Mouse (Mus musculus): ENCODE measurements around the gene Syt3. TPM values are rescaled to one million over a fixed set of nuclear protein-coding genes. Genes with fewer than 3 reads are reported as not detected.
A peak's percentile ranks its signal among the peaks of the same experiment; 100 is the strongest.

Syt3 gene
- polyA plus RNA-seq, 1 experiment: not detected

DNA sequence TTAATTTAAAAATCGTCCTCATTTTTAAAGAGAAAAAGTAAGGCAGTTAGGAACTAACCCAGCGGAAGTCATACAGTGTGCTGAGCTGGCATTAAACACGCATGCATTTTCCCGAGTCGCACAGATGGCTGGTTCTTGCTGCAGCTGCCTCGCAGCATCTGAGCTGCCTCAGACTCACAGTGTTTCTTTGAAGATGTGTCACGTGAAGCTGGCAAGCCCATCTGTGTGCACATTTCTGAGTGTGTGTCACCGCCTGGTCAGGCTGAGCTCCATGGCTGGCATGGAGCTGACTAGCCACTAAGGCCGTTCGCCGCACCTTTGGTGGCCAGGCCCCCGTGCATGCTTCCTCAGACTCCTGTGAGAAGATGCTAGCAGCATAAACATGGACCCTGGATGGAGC lies 1.4 kb upstream of the Syt3 start:
- peak; percentile 64 for TF ChIP-seq USF1 (IDR thresholded peaks at IDR 0.05; ENCODE audit: low read depth)
- TF ChIP-seq MYOD1 (IDR thresholded peaks at IDR 0.05; ENCODE audit: control insufficient read depth in 1 of 3, insufficient read length in 2 of 3, low read depth in 2 of 3): peak in 1 of 3 experiments; percentile 60
- no peak for TF ChIP-seq TCF12 (IDR thresholded peaks at IDR 0.05; ENCODE audit: insufficient read depth, poor library complexity, severe bottlenecking)
- TF ChIP-seq TCF3 (IDR thresholded peaks at IDR 0.05; ENCODE audit: insufficient read length, low read depth): peak; percentile 14
- no peak for TF ChIP-seq E2F4 (IDR thresholded peaks at IDR 0.05; ENCODE audit: insufficient read depth)
- TF ChIP-seq CEBPB (IDR thresholded peaks at IDR 0.05; ENCODE audit: insufficient read depth, poor library complexity, severe bottlenecking): no peak
- peak in 1 of 3 experiments; percentile 62 for TF ChIP-seq MYOG (IDR thresholded peaks at IDR 0.05; ENCODE audit: control insufficient read depth in 1 of 3, insufficient read depth in 1 of 3, insufficient read length in 2 of 3, low read depth in 2 of 3)
- TF ChIP-seq POLR2A (IDR thresholded peaks at IDR 0.05; ENCODE audit: insufficient read length, low read depth): no peak
- no peak for TF ChIP-seq MAX (IDR thresholded peaks at IDR 0.05; ENCODE audit: low read depth)
- no peak for TF ChIP-seq POLR2AphosphoS2 (IDR thresholded peaks at IDR 0.05; ENCODE audit: insufficient read length, low read depth)
- TF ChIP-seq REST (IDR thresholded peaks at IDR 0.05; ENCODE audit: insufficient read depth, insufficient read length): no peak
- TF ChIP-seq SRF (IDR thresholded peaks at IDR 0.05; ENCODE audit: control insufficient read depth, insufficient read length, low read depth): no peak
- H3K79me2 ChIP-seq (ENCODE audit: control insufficient read depth, insufficient read depth): no peaks in the 10 kb centered on the region
- no peaks in the 10 kb centered on the region for H3K36me3 ChIP-seq (ENCODE audit: control insufficient read depth, insufficient read depth)
- H3K27me3 ChIP-seq (ENCODE audit: control insufficient read depth, insufficient read depth, insufficient read length): peaks cover 62% of the 10 kb centered on the region
- no peak overlapping the region for H3ac ChIP-seq (ENCODE audit: control insufficient read depth, insufficient read length)
- no peak overlapping the region for H3K4me3 ChIP-seq
- no peak overlapping the region for H3K4me2 ChIP-seq (ENCODE audit: low read depth)

DNA sequence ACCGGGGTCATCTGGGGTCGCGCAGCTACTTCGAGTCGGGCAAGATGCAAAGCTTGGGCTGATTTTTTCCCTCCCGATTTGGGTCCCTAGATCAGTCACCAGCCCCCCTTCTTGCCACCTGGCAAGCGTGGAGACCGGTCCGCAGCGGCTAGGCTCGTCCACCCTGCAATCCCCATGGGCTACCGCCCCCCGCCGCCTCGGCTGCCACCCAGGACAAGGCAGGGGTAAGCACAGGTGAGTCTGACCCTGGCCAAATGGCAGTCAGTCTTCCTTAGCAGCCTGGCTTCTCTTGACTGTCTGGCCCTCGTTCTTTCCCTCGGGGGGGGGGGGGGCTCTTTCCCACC lies 786 bp downstream of the Syt3 start:
- no peak for TF ChIP-seq CEBPB (IDR thresholded peaks at IDR 0.05; ENCODE audit: insufficient read depth, poor library complexity, severe bottlenecking)
- no peak for TF ChIP-seq MYOD1 (IDR thresholded peaks at IDR 0.05; ENCODE audit: control insufficient read depth in 1 of 3, insufficient read length in 2 of 3, low read depth in 2 of 3)
- TF ChIP-seq MYOG (IDR thresholded peaks at IDR 0.05; ENCODE audit: control insufficient read depth in 1 of 3, insufficient read depth in 1 of 3, insufficient read length in 2 of 3, low read depth in 2 of 3): no peak
- TF ChIP-seq POLR2A (IDR thresholded peaks at IDR 0.05; ENCODE audit: insufficient read length, low read depth): no peak
- TF ChIP-seq POLR2AphosphoS2 (IDR thresholded peaks at IDR 0.05; ENCODE audit: insufficient read length, low read depth): no peak
- no peak for TF ChIP-seq TCF3 (IDR thresholded peaks at IDR 0.05; ENCODE audit: insufficient read length, low read depth)
- no peak for TF ChIP-seq MAX (IDR thresholded peaks at IDR 0.05; ENCODE audit: low read depth)
- TF ChIP-seq TCF12 (IDR thresholded peaks at IDR 0.05; ENCODE audit: insufficient read depth, poor library complexity, severe bottlenecking): no peak
- no peak for TF ChIP-seq REST (IDR thresholded peaks at IDR 0.05; ENCODE audit: insufficient read depth, insufficient read length)
- no peak for TF ChIP-seq E2F4 (IDR thresholded peaks at IDR 0.05; ENCODE audit: insufficient read depth)
- TF ChIP-seq SRF (IDR thresholded peaks at IDR 0.05; ENCODE audit: control insufficient read depth, insufficient read length, low read depth): no peak
- no peak for TF ChIP-seq USF1 (IDR thresholded peaks at IDR 0.05; ENCODE audit: low read depth)
- no peak overlapping the region for H3ac ChIP-seq (ENCODE audit: control insufficient read depth, insufficient read length)
- H3K36me3 ChIP-seq (ENCODE audit: control insufficient read depth, insufficient read depth): no peaks in the 10 kb centered on the region
- H3K4me2 ChIP-seq (ENCODE audit: low read depth): no peak overlapping the region
- H3K79me2 ChIP-seq (ENCODE audit: control insufficient read depth, insufficient read depth): no peaks in the 10 kb centered on the region
- no peak overlapping the region for H3K4me3 ChIP-seq
- H3K27me3 ChIP-seq (ENCODE audit: control insufficient read depth, insufficient read depth, insufficient read length): peaks cover 72% of the 10 kb centered on the region

DNA sequence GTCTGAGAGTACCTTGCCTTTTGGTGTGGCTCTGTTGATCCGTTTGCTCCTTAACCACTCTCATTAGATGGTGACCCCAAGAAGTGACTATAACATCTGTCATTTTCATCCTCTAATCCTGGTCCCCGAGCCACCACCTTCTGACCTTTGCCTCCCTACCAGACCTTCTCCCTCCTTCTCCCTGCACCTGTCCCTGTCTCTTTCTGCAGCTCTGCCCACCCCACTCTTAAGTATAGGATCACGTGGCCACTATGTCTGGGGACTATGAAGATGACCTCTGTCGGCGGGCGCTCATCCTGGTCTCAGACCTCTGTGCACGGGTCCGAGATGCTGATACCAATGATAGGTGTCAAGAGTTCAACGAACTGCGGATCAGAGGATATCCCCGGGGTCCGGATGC lies 1.8 kb downstream of the Syt3 start, which contains the start of gene 1700008O03Rik:
Gene 1700008O03Rik, minus strand, starts transcription at position 101 of the 400 bp plus-strand sequence.
- H3K79me2 ChIP-seq (ENCODE audit: control insufficient read depth, insufficient read depth): no peaks in the 10 kb centered on the region
- no peak within 1 kb of the TSS for H3K4me3 ChIP-seq
- no peak for TF ChIP-seq E2F4 (IDR thresholded peaks at IDR 0.05; ENCODE audit: insufficient read depth)
- TF ChIP-seq USF1 (IDR thresholded peaks at IDR 0.05; ENCODE audit: low read depth): no peak
- TF ChIP-seq POLR2A (IDR thresholded peaks at IDR 0.05; ENCODE audit: insufficient read length, low read depth): no peak
- TF ChIP-seq TCF12 (IDR thresholded peaks at IDR 0.05; ENCODE audit: insufficient read depth, poor library complexity, severe bottlenecking): no peak
- no peak for TF ChIP-seq REST (IDR thresholded peaks at IDR 0.05; ENCODE audit: insufficient read depth, insufficient read length)
- peaks cover 78% of the 10 kb centered on the region for H3K27me3 ChIP-seq (ENCODE audit: control insufficient read depth, insufficient read depth, insufficient read length)
- H3K4me2 ChIP-seq (ENCODE audit: low read depth): no peak within 1 kb of the TSS
- H3K36me3 ChIP-seq (ENCODE audit: control insufficient read depth, insufficient read depth): no peaks in the 10 kb centered on the region
- H3ac ChIP-seq (ENCODE audit: control insufficient read depth, insufficient read length): no peak within 1 kb of the TSS

DNA sequence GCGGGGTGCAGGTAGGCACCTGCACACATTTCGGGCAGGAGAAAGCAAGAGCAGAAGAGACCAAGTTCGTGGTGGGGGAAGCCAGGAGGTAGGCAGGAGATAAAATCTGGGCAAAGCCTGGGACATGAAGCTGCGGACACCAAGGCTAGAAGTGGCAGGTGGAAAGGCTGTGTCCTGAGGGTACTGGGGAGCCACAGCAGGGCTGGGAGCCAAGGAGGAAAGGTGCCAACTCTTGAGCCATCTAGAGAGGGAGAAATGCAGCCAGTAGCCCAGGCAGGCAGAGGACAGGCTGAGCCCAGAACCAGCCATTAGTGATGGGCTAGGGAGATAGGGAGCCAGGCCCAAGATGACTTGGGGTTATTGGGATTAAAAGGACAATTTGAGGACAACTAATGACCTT lies 7.9 kb downstream of the Syt3 start:
- no peak overlapping the region for H3K4me3 ChIP-seq
- peaks cover 85% of the 10 kb centered on the region for H3K27me3 ChIP-seq (ENCODE audit: control insufficient read depth, insufficient read depth, insufficient read length)
- no peak overlapping the region for H3ac ChIP-seq (ENCODE audit: control insufficient read depth, insufficient read length)
- no peak overlapping the region for H3K4me2 ChIP-seq (ENCODE audit: low read depth)
- no peaks in the 10 kb centered on the region for H3K79me2 ChIP-seq (ENCODE audit: control insufficient read depth, insufficient read depth)
- TF ChIP-seq MYOD1 (IDR thresholded peaks at IDR 0.05; ENCODE audit: control insufficient read depth in 1 of 3, insufficient read length in 2 of 3, low read depth in 2 of 3): no peak
- TF ChIP-seq USF1 (IDR thresholded peaks at IDR 0.05; ENCODE audit: low read depth): no peak
- no peak for TF ChIP-seq CEBPB (IDR thresholded peaks at IDR 0.05; ENCODE audit: insufficient read depth, poor library complexity, severe bottlenecking)
- no peak for TF ChIP-seq TCF12 (IDR thresholded peaks at IDR 0.05; ENCODE audit: insufficient read depth, poor library complexity, severe bottlenecking)
- H3K36me3 ChIP-seq (ENCODE audit: control insufficient read depth, insufficient read depth): no peaks in the 10 kb centered on the region

DNA sequence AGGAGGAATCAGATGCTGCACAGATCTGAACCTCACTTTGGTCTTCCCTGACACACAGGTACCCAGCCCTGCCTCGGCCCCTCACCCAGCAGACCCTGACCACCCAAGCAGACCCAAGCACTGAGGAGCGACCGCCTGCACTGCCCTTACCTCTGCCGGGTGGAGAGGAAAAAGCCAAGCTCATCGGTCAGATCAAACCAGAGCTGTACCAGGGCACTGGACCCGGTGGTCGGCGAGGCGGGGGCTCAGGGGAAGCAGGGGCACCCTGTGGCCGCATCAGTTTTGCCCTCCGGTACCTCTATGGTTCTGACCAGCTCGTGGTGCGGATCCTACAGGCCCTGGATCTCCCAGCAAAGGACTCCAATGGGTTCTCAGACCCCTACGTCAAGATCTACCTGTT lies 8.4 kb downstream of the Syt3 start:
- TF ChIP-seq TCF3 (IDR thresholded peaks at IDR 0.05; ENCODE audit: insufficient read length, low read depth) (no peak), MYOG (IDR thresholded peaks at IDR 0.05; ENCODE audit: control insufficient read depth in 1 of 3, insufficient read depth in 1 of 3, insufficient read length in 2 of 3, low read depth in 2 of 3) (no peak)
- no peak overlapping the region for H3K4me3 ChIP-seq
- H3K79me2 ChIP-seq (ENCODE audit: control insufficient read depth, insufficient read depth): no peaks in the 10 kb centered on the region
- H3K36me3 ChIP-seq (ENCODE audit: control insufficient read depth, insufficient read depth): no peaks in the 10 kb centered on the region
- peaks cover 84% of the 10 kb centered on the region for H3K27me3 ChIP-seq (ENCODE audit: control insufficient read depth, insufficient read depth, insufficient read length)
- H3K4me2 ChIP-seq (ENCODE audit: low read depth): no peak overlapping the region
- H3ac ChIP-seq (ENCODE audit: control insufficient read depth, insufficient read length): no peak overlapping the region

All from myocyte (in vitro differentiated cells).